Comparison of ENCODE assay signal across 16 mouse cellular contexts in genomic region chr15:23470527-23471475, GRCm38 (mm10).
A peak's percentile ranks its signal among the peaks of the same experiment; 100 is the strongest.
DNase-seq lines count a peak whose midpoint lies in the region; ATAC-seq and TF ChIP-seq lines count a peak whose summit lies in the region.
"Had no signal": no experiment of that assay in that cellular context is flagged by ENCODE, and none has a peak within 500 bp of the region (broad histone marks: within the 10 kb centered on the region; RNA-seq: fewer than 3 reads in every experiment).

No protein-coding gene starts in this region.

- no peak overlapping the region for H3K9ac ChIP-seq in kidney, embryonic 15.5 days
- no peak overlapping the region for H3K9ac ChIP-seq in midbrain, postnatal 0 days (replicated peaks; ENCODE audit: low read length, poor library complexity, severe bottlenecking)
- H3K9ac ChIP-seq in midbrain, embryonic 13.5 days (replicated peaks) = no peak overlapping the region
- H3K9ac ChIP-seq: embryonic facial prominence, embryonic 13.5 days; hindbrain, embryonic 12.5 days; neural tube, embryonic 13.5 days; stomach, embryonic 15.5 days had no signal

- no peaks in the 10 kb centered on the region for H3K9me3 ChIP-seq in kidney, embryonic 15.5 days (replicated peaks)
- no peaks in the 10 kb centered on the region for H3K9me3 ChIP-seq in midbrain, postnatal 0 days (ENCODE audit: low read length)
- no peaks in the 10 kb centered on the region for H3K9me3 ChIP-seq in midbrain, embryonic 13.5 days
- H3K9me3 ChIP-seq: embryonic facial prominence, embryonic 13.5 days; hindbrain, embryonic 12.5 days; stomach, embryonic 15.5 days had no signal

- H3K36me3 ChIP-seq in kidney, adult 2 months (ENCODE audit: control insufficient read depth, insufficient read depth, low read length) = no peaks in the 10 kb centered on the region
- H3K36me3 ChIP-seq in kidney, embryonic 15.5 days = no peaks in the 10 kb centered on the region
- H3K36me3 ChIP-seq in midbrain, postnatal 0 days (ENCODE audit: insufficient read depth, low read length) = no peaks in the 10 kb centered on the region
- no peaks in the 10 kb centered on the region for H3K36me3 ChIP-seq in midbrain, embryonic 13.5 days
- H3K36me3 ChIP-seq: embryonic facial prominence, embryonic 13.5 days; hindbrain, embryonic 12.5 days; neural tube, embryonic 13.5 days; stomach, embryonic 15.5 days had no signal

- H3K4me1 ChIP-seq in kidney, adult 2 months (ENCODE audit: control insufficient read depth, insufficient read depth, low read length) = no peaks in the 10 kb centered on the region
- H3K4me1 ChIP-seq in kidney, embryonic 15.5 days = no peaks in the 10 kb centered on the region
- no peaks in the 10 kb centered on the region for H3K4me1 ChIP-seq in midbrain, postnatal 0 days (ENCODE audit: insufficient read depth, low read length)
- no peaks in the 10 kb centered on the region for H3K4me1 ChIP-seq in midbrain, embryonic 13.5 days (replicated peaks)
- H3K4me1 ChIP-seq: embryonic facial prominence, embryonic 13.5 days; hindbrain, embryonic 12.5 days; neural tube, embryonic 13.5 days; stomach, embryonic 15.5 days had no signal

- no peak overlapping the region for H3K4me3 ChIP-seq in kidney, adult 2 months (ENCODE audit: insufficient read depth, low read depth, low read length)
- H3K4me3 ChIP-seq in kidney, embryonic 15.5 days (replicated peaks) = no peak overlapping the region
- no peak overlapping the region for H3K4me3 ChIP-seq in midbrain, postnatal 0 days (ENCODE audit: low read depth, low read length)
- H3K4me3 ChIP-seq in midbrain, embryonic 13.5 days (replicated peaks) = no peak overlapping the region
- H3K4me3 ChIP-seq in gastrocnemius, adult 2 months = no peak overlapping the region
- H3K4me3 ChIP-seq: embryonic facial prominence, embryonic 13.5 days; hindbrain, embryonic 12.5 days; neural tube, embryonic 13.5 days; stomach, embryonic 15.5 days had no signal

- 78% methylated on average over 7 of the region's 7 CpGs for WGBS in kidney, adult 2 months
- WGBS in kidney, embryonic 15.5 days = 77% methylated on average over 7 of the region's 7 CpGs
- WGBS in midbrain, postnatal 0 days = 83% methylated on average over 7 of the region's 7 CpGs
- WGBS in midbrain, embryonic 13.5 days = 88% methylated on average over 7 of the region's 7 CpGs

- ATAC-seq in kidney, embryonic 15.5 days (replicated peaks; ENCODE audit: low FRiP score) = no peak
- ATAC-seq in midbrain, postnatal 0 days (ENCODE audit: low FRiP score) = no peak
- no peak for ATAC-seq in midbrain, embryonic 13.5 days

- H3K27me3 ChIP-seq in kidney, adult 2 months (replicated peaks; ENCODE audit: control insufficient read depth, insufficient read depth, low read length) = no peaks in the 10 kb centered on the region
- H3K27me3 ChIP-seq in kidney, embryonic 15.5 days = no peaks in the 10 kb centered on the region
- no peaks in the 10 kb centered on the region for H3K27me3 ChIP-seq in midbrain, postnatal 0 days (ENCODE audit: insufficient read depth, low read length)
- H3K27me3 ChIP-seq in midbrain, embryonic 13.5 days = no peaks in the 10 kb centered on the region
- H3K27me3 ChIP-seq: embryonic facial prominence, embryonic 13.5 days; hindbrain, embryonic 12.5 days; neural tube, embryonic 13.5 days; stomach, embryonic 15.5 days had no signal

- peak; percentile 33; the same call in 1 of the 2 replicates for TF ChIP-seq CTCF in kidney, adult 2 months (conservative IDR thresholded peaks at IDR 0.05; ENCODE audit: insufficient read depth, insufficient read length, low read depth, low read length)
- TF ChIP-seq CTCF in midbrain, postnatal 0 days (IDR thresholded peaks at IDR 0.05) = peak; percentile 33
- no peak for TF ChIP-seq CTCF in gastrocnemius, adult 2 months (IDR thresholded peaks at IDR 0.05)

- no peak overlapping the region for H3K27ac ChIP-seq in kidney, adult 2 months (ENCODE audit: insufficient read depth, low read depth, low read length)
- no peak overlapping the region for H3K27ac ChIP-seq in kidney, embryonic 15.5 days
- no peak overlapping the region for H3K27ac ChIP-seq in midbrain, postnatal 0 days (ENCODE audit: low read depth, low read length)
- H3K27ac ChIP-seq in midbrain, embryonic 13.5 days = no peak overlapping the region
- H3K27ac ChIP-seq in gastrocnemius, adult 2 months = no peak overlapping the region
- H3K27ac ChIP-seq: embryonic facial prominence, embryonic 13.5 days; hindbrain, embryonic 12.5 days; neural tube, embryonic 13.5 days; stomach, embryonic 15.5 days had no signal

- peak; percentile 32 to 46 for DNase-seq in cerebellum, postnatal 10 days
- no peak for DNase-seq in cerebellum, postnatal 4 days (ENCODE audit: low spot score in 2 of 2)
- DNase-seq in kidney, adult 2 months = peak; percentile 4
- no peak for DNase-seq in midbrain, postnatal 0 days (ENCODE audit: low spot score)
- DNase-seq in adrenal gland, postnatal 36 days = no peak
- no peak for DNase-seq in gastrocnemius, adult 2 months
- DNase-seq: B cell, adult 2 months; cerebellum, adult 8-10 months; layer of hippocampus, adult 9-11 months; lung, adult 18-20 months had no signal

- intact Hi-C loops in gastrocnemius, adult 2 months (cut with DNase I) = no loop called here

- TF ChIP-seq POLR2A in kidney, adult 2 months (IDR thresholded peaks at IDR 0.05; ENCODE audit: low read depth, low read length) = no peak

- H3K4me2 ChIP-seq in kidney, embryonic 15.5 days = no peak overlapping the region
- no peak overlapping the region for H3K4me2 ChIP-seq in midbrain, postnatal 0 days (ENCODE audit: low read depth, low read length, poor library complexity, severe bottlenecking)
- H3K4me2 ChIP-seq in midbrain, embryonic 13.5 days (replicated peaks) = no peak overlapping the region
- H3K4me2 ChIP-seq: embryonic facial prominence, embryonic 13.5 days; hindbrain, embryonic 12.5 days; neural tube, embryonic 13.5 days; stomach, embryonic 15.5 days had no signal

Comparison
In these comparisons a context has a peak if more than half of its experiments do, and no peak if none do; other contexts are left out.
1. DNase-seq: peak in cerebellum, postnatal 10 days (2 of 2) and kidney, adult 2 months (single experiment); none in cerebellum, postnatal 4 days (0 of 2), midbrain, postnatal 0 days (single experiment), adrenal gland, postnatal 36 days (0 of 2) and gastrocnemius, adult 2 months (single experiment).